Mouse (Mus musculus) liver, embryonic 15.5 days (tissue): Measurements from ENCODE around the gene D630036H23Rik. TPM values are rescaled to one million over a fixed set of nuclear protein-coding genes. Genes with fewer than 3 reads are reported as not detected.

Experiments used
- ATAC-seq: fragments of 200-750 bp; cut with Nextera tagmentation; 2 replicates; pipeline ENCODE4 v1.8.0; 2017; ENCODE audit warnings: moderate number of reproducible peaks, mild to moderate bottlenecking, moderate library complexity; ENCODE audit not compliant: insufficient read depth
- H3K27ac ChIP-seq: fragments of 300-500 bp; sonication (generic); replicated peaks from 2 replicates; pipeline ENCODE4 v1.5.1; 2015; ENCODE audit warnings: mild to moderate bottlenecking, inconsistent platforms
- H3K27me3 ChIP-seq: fragments of 300-500 bp; sonication (generic); 2 replicates; pipeline ENCODE4 v1.6.1; 2015; ENCODE audit warnings: mild to moderate bottlenecking, inconsistent platforms
- H3K36me3 ChIP-seq: fragments of 300-500 bp; sonication (generic); replicated peaks from 2 replicates; pipeline ENCODE4 v1.6.1; 2015; ENCODE audit warnings: moderate library complexity, mild to moderate bottlenecking, inconsistent platforms
- H3K4me1 ChIP-seq: fragments of 300-500 bp; sonication (generic); replicated peaks from 2 replicates; pipeline ENCODE4 v1.6.1; 2015; ENCODE audit warnings: inconsistent platforms
- H3K4me2 ChIP-seq: fragments of 300-500 bp; sonication (generic); 2 replicates; pipeline ENCODE4 v1.6.1; 2015; ENCODE audit warnings: moderate library complexity, mild to moderate bottlenecking, inconsistent platforms
- H3K4me3 ChIP-seq: fragments of 300-500 bp; sonication (generic); replicated peaks from 2 replicates; pipeline ENCODE4 v1.5.1; 2015; ENCODE audit warnings: mild to moderate bottlenecking, inconsistent platforms
- H3K9ac ChIP-seq: fragments of 300-500 bp; sonication (generic); 2 replicates; pipeline ENCODE4 v1.6.1; 2015; ENCODE audit warnings: moderate library complexity, mild to moderate bottlenecking, inconsistent platforms
- H3K9me3 ChIP-seq: fragments of 300-500 bp; sonication (generic); replicated peaks from 2 replicates; pipeline ENCODE4 v1.6.1; 2016; ENCODE audit warnings: inconsistent platforms
- WGBS: fragments of 180-500 bp; shearing (Covaris S2); methylation state at CpG from one replicate; pipeline ENCODE4 v1.1.7; 2015; ENCODE audit warnings: mixed read lengths; ENCODE audit not compliant: insufficient replicate concordance; 5-methylcytosine and 5-hydroxymethylcytosine counted together
- polyA plus RNA-seq: library from polyadenylated mRNA; unstranded; fragments of >200 nt; fragmentation: Nextera tagmentation; extraction: Ambion mirVana; gene quantifications from 2 replicates; pipeline ENCODE4 v1.2.1, GENCODE M21; 2015

The D630036H23Rik gene
- polyA plus RNA-seq, 1 experiment from 2014 or later = 0.41 TPM

- Histone ChIP-seq H3K4me3 (no peak overlapping the region), H3K36me3 (no peaks in the 10 kb centered on the region), H3K27ac (no peak overlapping the region), H3K4me2 (no peak overlapping the region), H3K9ac (no peak overlapping the region), H3K4me1 (no peaks in the 10 kb centered on the region), H3K9me3 (no peaks in the 10 kb centered on the region), H3K27me3 (no peaks in the 10 kb centered on the region)
- ATAC-seq = no peak
- 31% methylated on average over 4 of the region's 4 CpGs for WGBS
These were observed 8.6 kb downstream of the D630036H23Rik start for GRCm38 (mm10) chr12:36373237-36373998.

DNA sequence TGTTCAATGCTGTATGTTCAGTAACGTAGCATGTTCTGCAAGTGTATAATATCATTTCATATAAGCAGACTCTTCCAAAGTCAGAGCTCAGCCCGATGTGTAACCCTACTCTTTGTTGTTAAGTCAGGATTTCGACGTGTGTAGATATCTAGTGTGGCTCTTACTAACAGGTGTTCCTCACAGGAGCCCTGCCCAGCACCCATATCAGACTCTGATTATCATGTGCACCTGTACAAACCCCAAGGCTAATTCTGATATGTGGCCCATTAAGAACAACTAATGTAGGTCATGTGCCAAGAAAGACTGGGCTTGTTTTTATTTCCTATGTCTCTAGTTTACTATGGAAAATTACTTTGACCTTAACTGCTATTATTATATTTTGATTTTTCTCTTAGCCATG, 18.0 kb downstream of the D630036H23Rik start:
- Histone ChIP-seq H3K9ac (no peak overlapping the region), H3K9me3 (no peaks in the 10 kb centered on the region), H3K36me3 (no peaks in the 10 kb centered on the region), H3K4me1 (no peaks in the 10 kb centered on the region), H3K27me3 (no peaks in the 10 kb centered on the region), H3K27ac (no peak overlapping the region), H3K4me2 (no peak overlapping the region), H3K4me3 (no peak overlapping the region)
- 68% methylated on average over 4 of the region's 4 CpGs for WGBS
- no peak for ATAC-seq

DNA sequence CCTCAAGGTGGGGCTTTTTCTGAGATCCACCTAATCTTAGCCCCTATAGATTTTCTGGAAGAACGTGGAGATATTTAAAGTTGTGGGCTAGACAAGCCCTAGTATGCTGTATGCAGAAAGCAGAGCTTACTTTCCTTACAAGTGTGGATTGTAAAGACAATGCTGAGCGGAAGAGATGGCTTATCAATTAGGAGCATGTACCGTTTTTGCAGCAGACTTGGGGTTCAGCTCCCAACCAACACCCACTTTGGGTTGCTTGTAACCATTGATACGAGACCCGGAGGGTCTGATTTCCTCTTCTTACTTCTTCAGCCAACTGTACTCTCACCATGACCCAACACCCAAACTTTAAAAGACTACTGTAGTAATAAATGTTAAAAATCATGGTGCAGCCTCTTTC, 21.3 kb downstream of the D630036H23Rik start:
- 43% methylated on average over 5 of the region's 5 CpGs for WGBS

DNA sequence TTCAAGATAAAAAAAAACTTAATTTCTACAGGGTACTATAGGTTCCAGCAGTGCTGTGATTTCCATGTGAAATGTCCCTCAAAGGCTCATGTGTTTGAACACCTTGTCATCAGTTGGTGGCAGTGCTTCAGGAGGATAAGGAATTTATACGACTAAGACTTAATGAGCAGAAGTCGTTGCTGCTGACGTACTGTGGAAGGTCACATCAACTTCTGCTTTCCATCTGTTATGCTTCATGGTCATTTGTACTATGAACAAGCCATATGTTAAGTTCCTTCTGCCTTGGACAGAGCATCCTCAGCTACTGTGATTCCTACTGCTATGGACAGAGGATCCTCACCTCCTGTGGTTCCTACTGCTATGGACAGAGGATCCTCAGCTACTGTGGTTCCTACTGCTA, 21.9 kb downstream of the D630036H23Rik start:
- no peaks in the 10 kb centered on the region for H3K4me1 ChIP-seq
- no peak overlapping the region for H3K4me3 ChIP-seq
- no peak overlapping the region for H3K4me2 ChIP-seq
- WGBS = 63% methylated on average over 3 of the region's 3 CpGs
- ATAC-seq = no peak
- no peaks in the 10 kb centered on the region for H3K27me3 ChIP-seq
- H3K27ac ChIP-seq = no peak overlapping the region
- no peaks in the 10 kb centered on the region for H3K9me3 ChIP-seq
- H3K9ac ChIP-seq = no peak overlapping the region
- no peaks in the 10 kb centered on the region for H3K36me3 ChIP-seq

More for the DNA sequence above, 21.3 kb downstream of the D630036H23Rik start:
- Histone ChIP-seq H3K4me2 (no peak overlapping the region), H3K4me1 (no peaks in the 10 kb centered on the region), H3K4me3 (no peak overlapping the region), H3K9ac (no peak overlapping the region), H3K9me3 (no peaks in the 10 kb centered on the region), H3K36me3 (no peaks in the 10 kb centered on the region), H3K27ac (no peak overlapping the region), H3K27me3 (no peaks in the 10 kb centered on the region)
- ATAC-seq = no peak

DNA sequence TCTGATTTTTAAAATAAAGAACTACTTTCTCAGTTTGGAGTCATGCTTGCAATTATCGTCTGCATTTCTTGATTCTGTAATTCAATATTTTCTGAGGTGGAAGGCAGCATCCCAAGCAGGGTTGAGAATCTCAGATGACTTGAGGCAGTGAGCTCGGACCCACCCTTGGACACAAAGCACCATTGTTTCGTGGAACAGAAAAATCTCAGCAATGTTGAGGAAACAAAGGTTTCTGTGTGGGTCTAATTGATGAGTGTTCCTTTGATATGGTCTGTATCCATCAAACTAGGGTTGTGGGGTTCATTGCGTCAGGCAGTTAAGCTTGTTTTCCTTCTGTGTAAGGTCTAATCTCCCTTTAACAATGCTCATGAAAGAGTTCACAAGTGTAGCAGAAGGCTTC, 37.9 kb downstream of the D630036H23Rik start:
- Histone ChIP-seq H3K36me3 (no peaks in the 10 kb centered on the region), H3K4me2 (no peak overlapping the region), H3K4me3 (no peak overlapping the region), H3K27me3 (no peaks in the 10 kb centered on the region), H3K27ac (no peak overlapping the region), H3K9ac (no peak overlapping the region), H3K9me3 (no peaks in the 10 kb centered on the region), H3K4me1 (no peaks in the 10 kb centered on the region)
- 70% methylated on average over 4 of the region's 4 CpGs for WGBS
- ATAC-seq = no peak

- ATAC-seq = no peak
- no peaks in the 10 kb centered on the region for H3K4me1 ChIP-seq
- no peaks in the 10 kb centered on the region for H3K9me3 ChIP-seq
- H3K4me3 ChIP-seq = no peak overlapping the region
- no peak overlapping the region for H3K4me2 ChIP-seq
- no peak overlapping the region for H3K9ac ChIP-seq
- H3K36me3 ChIP-seq = no peaks in the 10 kb centered on the region
- WGBS = 51% methylated on average over 9 of the region's 9 CpGs
- no peaks in the 10 kb centered on the region for H3K27me3 ChIP-seq
- no peak overlapping the region for H3K27ac ChIP-seq
These were observed 48.1 kb downstream of the D630036H23Rik start for GRCm38 (mm10) chr12:36333837-36334281.

- Histone ChIP-seq H3K27ac (no peak overlapping the region), H3K27me3 (no peaks in the 10 kb centered on the region), H3K36me3 (no peaks in the 10 kb centered on the region), H3K9ac (no peak overlapping the region), H3K4me3 (no peak overlapping the region), H3K9me3 (no peaks in the 10 kb centered on the region), H3K4me1 (no peaks in the 10 kb centered on the region), H3K4me2 (no peak overlapping the region)
- WGBS = 50% methylated on average over 1 of the region's 1 CpGs
- ATAC-seq = no peak
These were observed 49.3 kb downstream of the D630036H23Rik start for GRCm38 (mm10) chr12:36332676-36333075.

Other genes with a start within 250 kb of the D630036H23Rik start
- 7.1 and 7.4 TPM in 2 replicates for gene Ankmy2, start 225.1 kb downstream of the D630036H23Rik start, polyA plus RNA-seq
- gene Bzw2, start 224.1 kb downstream of the D630036H23Rik start, polyA plus RNA-seq = 33.9 and 39.1 TPM in 2 replicates
- gene Lrrc72, start 128.8 kb downstream of the D630036H23Rik start, polyA plus RNA-seq = not detected in 2 replicates
- gene Sostdc1, start 68.0 kb downstream of the D630036H23Rik start, polyA plus RNA-seq = 0.13 and 0.23 TPM in 2 replicates
- 1.8 and 1.9 TPM in 2 replicates for gene Ispd, start 731 bp downstream of the D630036H23Rik start, polyA plus RNA-seq